Mouse (Mus musculus) liver, embryonic 13.5 days (tissue): ENCODE data around the gene Ttc39b. TPM values are rescaled to one million over a fixed set of nuclear protein-coding genes. Genes with fewer than 3 reads are reported as not detected.
"Not testable (repeated sequence)": the region's sequence is repeated elsewhere in the genome, so short reads cannot be mapped to it uniquely, and the experiment has no call there.

Experiments
- ATAC-seq: fragments of 200-750 bp; cut with Nextera tagmentation; 2 replicates; pipeline ENCODE4 v1.8.0; 2017; ENCODE audit warnings: low read depth, mild to moderate bottlenecking, moderate number of reproducible peaks, moderate library complexity
- DNase-seq: peaks from one replicate; pipeline ENCODE4 v3.0.0; 2022
- H3K27ac ChIP-seq: fragments of 300-500 bp; sonication (generic); 2 replicates; pipeline ENCODE4 v1.5.1; 2015; ENCODE audit warnings: moderate library complexity, mild to moderate bottlenecking, inconsistent platforms
- H3K27me3 ChIP-seq: fragments of 300-500 bp; sonication (generic); 2 replicates; pipeline ENCODE4 v1.6.1; 2015; ENCODE audit warnings: mild to moderate bottlenecking, inconsistent platforms
- H3K36me3 ChIP-seq: fragments of 300-500 bp; sonication (generic); 2 replicates; pipeline ENCODE4 v1.6.1; 2015; ENCODE audit warnings: mild to moderate bottlenecking, inconsistent platforms
- H3K4me1 ChIP-seq: fragments of 300-500 bp; sonication (generic); replicated peaks from 2 replicates; pipeline ENCODE4 v1.6.1; 2015; ENCODE audit warnings: inconsistent platforms
- H3K4me2 ChIP-seq: fragments of 300-500 bp; sonication (generic); 2 replicates; pipeline ENCODE4 v1.6.1; 2015; ENCODE audit warnings: inconsistent platforms, mild to moderate bottlenecking, moderate library complexity
- H3K4me3 ChIP-seq: fragments of 300-500 bp; sonication (generic); replicated peaks from 2 replicates; pipeline ENCODE4 v1.5.1; 2015; ENCODE audit warnings: mild to moderate bottlenecking, inconsistent platforms
- H3K9ac ChIP-seq: fragments of 300-500 bp; sonication (generic); 2 replicates; pipeline ENCODE4 v1.6.1; 2015; ENCODE audit warnings: mild to moderate bottlenecking, inconsistent platforms
- H3K9me3 ChIP-seq: fragments of 300-500 bp; sonication (generic); replicated peaks from 2 replicates; pipeline ENCODE4 v1.6.1; 2016; ENCODE audit warnings: inconsistent platforms
- WGBS: fragments of 180-500 bp; shearing (Covaris S2); methylation state at CpG from one replicate; pipeline ENCODE4 v1.1.7; 2015; ENCODE audit not compliant: insufficient replicate concordance; 5-methylcytosine and 5-hydroxymethylcytosine counted together
- polyA plus RNA-seq: library from polyadenylated mRNA; unstranded; fragments of >200 nt; fragmentation: Nextera tagmentation; extraction: Ambion mirVana; gene quantifications from 2 replicates; pipeline ENCODE4 v1.2.1, GENCODE M21; 2015

Ttc39b gene
- polyA plus RNA-seq, 1 experiment from 2014 or later = 2.8 TPM

DNA sequence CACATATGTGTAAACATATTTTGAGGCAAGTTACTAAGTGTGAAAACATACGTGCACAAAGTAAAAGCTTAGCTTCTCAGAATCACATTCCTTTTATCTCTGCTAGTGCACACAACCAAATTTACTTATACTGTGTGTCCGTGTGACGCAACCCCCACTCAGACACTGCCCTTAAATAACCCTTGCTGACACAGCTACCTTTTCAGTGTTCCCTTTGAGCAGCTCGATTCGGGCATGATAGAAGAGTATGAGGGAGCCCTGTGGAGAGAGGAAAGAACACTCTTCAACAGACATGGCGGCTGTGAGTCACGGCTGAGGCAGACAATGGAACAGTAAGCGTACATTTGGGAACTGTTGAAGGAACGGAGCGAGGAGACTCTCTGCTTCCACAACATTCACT, 80.3 kb downstream of the Ttc39b start:
- Histone ChIP-seq H3K9me3 (no peaks in the 10 kb centered on the region), H3K4me2 (no peak overlapping the region), H3K4me1 (no peaks in the 10 kb centered on the region), H3K27ac (no peak overlapping the region), H3K36me3 (no peaks in the 10 kb centered on the region), H3K4me3 (no peak overlapping the region), H3K27me3 (no peaks in the 10 kb centered on the region), H3K9ac (no peak overlapping the region)
- ATAC-seq = no peak
- no peak for DNase-seq
- WGBS = 78% methylated on average over 10 of the region's 10 CpGs

- ATAC-seq = no peak
- Histone ChIP-seq H3K9me3 (no peaks in the 10 kb centered on the region), H3K36me3 (no peaks in the 10 kb centered on the region), H3K27me3 (no peaks in the 10 kb centered on the region), H3K27ac (no peak overlapping the region), H3K9ac (no peak overlapping the region), H3K4me2 (no peak overlapping the region), H3K4me1 (no peaks in the 10 kb centered on the region), H3K4me3 (no peak overlapping the region)
- no peak for DNase-seq
- 64% methylated on average over 5 of the region's 5 CpGs for WGBS
These were observed 82.4 kb downstream of the Ttc39b start for GRCm38 (mm10) chr4:83241630-83242029.

DNA sequence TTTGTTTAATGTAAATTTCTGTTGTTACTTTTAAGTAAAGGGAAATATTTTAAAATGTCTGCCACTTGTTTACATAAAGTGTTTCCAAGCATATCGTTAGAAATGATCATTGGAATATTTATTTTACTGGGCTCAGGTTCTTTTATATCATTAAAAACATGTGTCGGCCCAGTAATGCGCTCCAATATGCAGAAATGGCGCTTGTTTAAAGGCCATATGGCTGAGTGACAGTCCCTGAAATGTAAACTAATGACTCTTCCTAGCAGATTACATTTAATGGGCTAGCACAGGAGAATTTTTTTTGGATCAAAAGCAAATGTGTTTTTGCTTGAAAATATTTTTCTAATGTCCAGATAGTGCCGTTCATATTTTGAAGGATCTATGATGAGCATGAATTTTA, 86.4 kb downstream of the Ttc39b start:
- 80% methylated on average over 5 of the region's 5 CpGs for WGBS
- ATAC-seq = no peak
- no peak overlapping the region for H3K27ac ChIP-seq
- H3K9ac ChIP-seq = no peak overlapping the region
- no peaks in the 10 kb centered on the region for H3K27me3 ChIP-seq
- no peaks in the 10 kb centered on the region for H3K36me3 ChIP-seq
- no peak for DNase-seq
- no peaks in the 10 kb centered on the region for H3K9me3 ChIP-seq
- H3K4me1 ChIP-seq = no peaks in the 10 kb centered on the region
- no peak overlapping the region for H3K4me2 ChIP-seq
- no peak overlapping the region for H3K4me3 ChIP-seq

GRCm38 (mm10) chr4:83235304-83235703, 88.8 kb downstream of the Ttc39b start:
- 53% methylated on average over 2 of the region's 3 CpGs for WGBS
- not testable (repeated sequence) for H3K4me1 ChIP-seq, H3K9ac ChIP-seq, H3K4me3 ChIP-seq, H3K9me3 ChIP-seq, DNase-seq, H3K4me2 ChIP-seq, H3K27ac ChIP-seq, ATAC-seq, H3K36me3 ChIP-seq, H3K27me3 ChIP-seq

DNA sequence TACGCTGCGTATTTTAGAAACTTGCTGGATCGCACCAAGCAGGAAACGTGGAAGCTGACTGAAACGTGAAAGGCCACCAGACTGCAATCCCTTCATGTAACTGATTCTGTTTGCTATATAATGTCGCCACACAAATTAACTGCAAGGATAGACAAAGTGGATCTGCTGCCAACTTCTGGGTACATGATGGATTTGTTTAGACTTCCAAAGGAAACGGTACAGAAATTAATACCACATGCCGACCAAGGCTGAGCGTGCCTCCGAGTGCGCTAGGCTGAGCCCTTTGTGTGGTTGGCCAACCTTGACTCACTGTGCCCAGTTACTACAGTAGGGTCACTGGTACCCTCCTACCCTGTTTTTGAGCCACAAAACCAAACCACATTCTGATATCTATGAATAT, 89.3 kb downstream of the Ttc39b start:
- Histone ChIP-seq H3K36me3 (no peaks in the 10 kb centered on the region), H3K9ac (no peak overlapping the region), H3K4me1 (no peaks in the 10 kb centered on the region), H3K4me3 (no peak overlapping the region), H3K27me3 (no peaks in the 10 kb centered on the region), H3K27ac (no peak overlapping the region), H3K4me2 (no peak overlapping the region), H3K9me3 (no peaks in the 10 kb centered on the region)
- DNase-seq = no peak
- 77% methylated on average over 11 of the region's 11 CpGs for WGBS
- ATAC-seq = no peak

DNA sequence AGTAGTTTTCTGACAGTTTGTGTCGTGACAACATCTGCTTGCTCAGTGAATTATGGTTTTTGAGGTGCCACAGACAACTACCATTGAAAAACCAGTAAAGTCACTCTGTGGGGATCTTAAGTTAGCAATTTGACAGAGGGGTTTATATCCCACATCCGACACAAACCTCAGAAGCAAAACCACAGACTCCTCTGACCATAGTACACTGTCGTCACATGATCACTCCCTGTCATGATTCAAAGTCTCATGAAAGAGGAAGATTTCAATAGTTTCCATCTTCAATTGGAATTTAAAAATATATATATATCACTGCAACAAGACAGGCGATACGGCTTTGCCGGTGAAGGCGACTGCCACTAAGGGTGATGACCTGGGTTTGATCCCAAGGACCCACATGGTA, 89.9 kb downstream of the Ttc39b start:
- no peaks in the 10 kb centered on the region for H3K36me3 ChIP-seq
- H3K4me1 ChIP-seq = no peaks in the 10 kb centered on the region
- ATAC-seq = no peak
- no peak overlapping the region for H3K4me3 ChIP-seq
- no peak overlapping the region for H3K4me2 ChIP-seq
- H3K9ac ChIP-seq = no peak overlapping the region
- H3K9me3 ChIP-seq = no peaks in the 10 kb centered on the region
- H3K27ac ChIP-seq = no peak overlapping the region
- DNase-seq = no peak
- no peaks in the 10 kb centered on the region for H3K27me3 ChIP-seq
- WGBS = 62% methylated on average over 7 of the region's 7 CpGs

- no peak for DNase-seq
- H3K9ac ChIP-seq = no peak overlapping the region
- no peak for ATAC-seq
- H3K4me1 ChIP-seq = no peaks in the 10 kb centered on the region
- H3K36me3 ChIP-seq = no peaks in the 10 kb centered on the region
- H3K9me3 ChIP-seq = no peaks in the 10 kb centered on the region
- no peaks in the 10 kb centered on the region for H3K27me3 ChIP-seq
- H3K27ac ChIP-seq = no peak overlapping the region
- WGBS = 72% methylated on average over 22 of the region's 22 CpGs
- no peak overlapping the region for H3K4me2 ChIP-seq
- H3K4me3 ChIP-seq = no peak overlapping the region
These were observed 90.6 kb downstream of the Ttc39b start for GRCm38 (mm10) chr4:83233181-83234123.

GRCm38 (mm10) chr4:83232315-83232880, 91.7 kb downstream of the Ttc39b start:
- H3K4me3 ChIP-seq = no peak overlapping the region
- no peaks in the 10 kb centered on the region for H3K36me3 ChIP-seq
- H3K27ac ChIP-seq = no peak overlapping the region
- 66% methylated on average over 9 of the region's 9 CpGs for WGBS
- H3K27me3 ChIP-seq = no peaks in the 10 kb centered on the region
- H3K9ac ChIP-seq = no peak overlapping the region
- H3K4me2 ChIP-seq = no peak overlapping the region
- H3K4me1 ChIP-seq = no peaks in the 10 kb centered on the region
- H3K9me3 ChIP-seq = no peaks in the 10 kb centered on the region
- DNase-seq = no peak
- no peak for ATAC-seq

GRCm38 (mm10) chr4:83228664-83229283, 95.3 kb downstream of the Ttc39b start:
- Histone ChIP-seq H3K4me1 (no peaks in the 10 kb centered on the region), H3K36me3 (no peaks in the 10 kb centered on the region), H3K27ac (no peak overlapping the region), H3K4me3 (no peak overlapping the region), H3K27me3 (no peaks in the 10 kb centered on the region), H3K9me3 (no peaks in the 10 kb centered on the region), H3K4me2 (no peak overlapping the region), H3K9ac (no peak overlapping the region)
- no peak for ATAC-seq
- no peak for DNase-seq
- 69% methylated on average over 9 of the region's 9 CpGs for WGBS

GRCm38 (mm10) chr4:83228073-83228472, 96.0 kb downstream of the Ttc39b start:
- DNase-seq = no peak
- no peaks in the 10 kb centered on the region for H3K4me1 ChIP-seq
- no peak overlapping the region for H3K4me3 ChIP-seq
- no peaks in the 10 kb centered on the region for H3K27me3 ChIP-seq
- H3K36me3 ChIP-seq = no peaks in the 10 kb centered on the region
- no peak overlapping the region for H3K9ac ChIP-seq
- H3K4me2 ChIP-seq = no peak overlapping the region
- ATAC-seq = no peak
- no peak overlapping the region for H3K27ac ChIP-seq
- no peaks in the 10 kb centered on the region for H3K9me3 ChIP-seq
- 75% methylated on average over 10 of the region's 10 CpGs for WGBS

DNA sequence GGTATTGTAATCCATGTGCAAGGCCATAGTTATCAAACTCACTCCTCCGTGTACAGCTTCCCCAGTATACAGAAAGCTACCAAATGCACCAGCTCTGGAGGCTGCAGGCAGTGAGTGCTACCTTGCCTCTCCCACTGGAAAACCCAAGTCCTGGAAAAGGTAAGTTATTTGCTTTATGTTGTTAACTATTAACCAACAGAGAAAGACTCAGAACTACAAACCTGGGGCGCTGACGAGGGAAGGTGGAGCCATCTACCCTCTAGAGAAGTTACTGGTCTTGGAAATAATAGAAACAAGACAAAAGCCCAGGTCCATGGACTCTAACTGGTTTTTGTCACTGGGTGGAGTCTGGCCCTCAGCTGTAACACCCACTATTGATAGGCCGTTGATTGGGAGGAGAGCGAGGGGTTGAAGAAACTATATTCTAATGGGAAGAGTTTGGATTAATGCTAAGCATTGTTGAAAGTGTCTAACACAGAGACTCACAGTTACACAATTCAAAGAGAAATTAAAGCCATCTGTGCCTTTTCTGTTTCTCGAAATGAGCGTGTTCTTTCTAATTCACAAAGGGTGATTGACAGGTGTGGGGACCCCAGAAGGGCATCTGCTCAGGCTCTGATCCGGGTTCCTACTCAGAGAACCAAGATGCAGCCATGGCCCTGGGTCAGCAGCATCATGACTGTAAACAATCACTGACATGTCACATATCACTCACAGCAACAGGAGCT, 98.3 kb downstream of the Ttc39b start:
- Histone ChIP-seq H3K27me3 (no peaks in the 10 kb centered on the region), H3K4me3 (no peak overlapping the region), H3K4me1 (no peaks in the 10 kb centered on the region), H3K36me3 (no peaks in the 10 kb centered on the region), H3K9me3 (no peaks in the 10 kb centered on the region), H3K27ac (no peak overlapping the region), H3K9ac (no peak overlapping the region), H3K4me2 (no peak overlapping the region)
- ATAC-seq (no peak), DNase-seq (no peak)
- WGBS = 68% methylated on average over 8 of the region's 8 CpGs
